ENCODE assay signal across 46 mouse cellular contexts in the genomic region with DNA sequence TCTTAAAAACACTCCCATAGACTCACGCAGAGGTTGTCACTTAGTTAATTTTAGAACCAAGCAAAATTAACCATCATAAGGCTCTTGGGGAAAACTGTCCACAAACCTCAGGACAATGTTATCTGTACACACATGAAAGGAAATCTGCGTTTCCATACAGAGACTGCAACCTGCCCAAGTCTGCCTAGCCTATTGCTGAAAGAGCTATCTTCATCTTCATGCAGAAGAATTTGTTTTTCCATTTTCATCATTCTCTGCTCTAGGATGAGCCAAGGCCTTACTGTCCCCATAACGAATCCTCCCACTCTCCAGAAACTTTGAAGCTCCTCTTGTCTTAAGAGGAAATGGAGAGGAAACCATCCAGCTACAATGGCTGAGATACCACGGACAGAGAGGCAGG. TPM values are rescaled to one million over a fixed set of nuclear protein-coding genes. Genes with fewer than 3 reads are reported as not detected.
"Had no signal": no experiment of that assay in that cellular context is flagged by ENCODE, and none has a peak within 500 bp of the region (broad histone marks: within the 10 kb centered on the region; RNA-seq: fewer than 3 reads in every experiment).

No protein-coding gene starts in this region.

- H3K4me1 ChIP-seq: limb, embryonic 13.5 days; limb, embryonic 15.5 days; liver, embryonic 12.5 days; liver, embryonic 13.5 days; liver, embryonic 15.5 days; lung, embryonic 15.5 days; midbrain, embryonic 13.5 days; midbrain, embryonic 15.5 days; neural tube, embryonic 13.5 days had no signal

- ATAC-seq: liver, embryonic 12.5 days; liver, postnatal 0 days; lung, postnatal 0 days; midbrain, embryonic 13.5 days; midbrain, embryonic 15.5 days; midbrain, embryonic 16.5 days had no signal

- H3K36me3 ChIP-seq: limb, embryonic 10.5 days; limb, embryonic 12.5 days; limb, embryonic 13.5 days; limb, embryonic 15.5 days; liver, embryonic 12.5 days; liver, embryonic 13.5 days; liver, embryonic 15.5 days; lung, embryonic 15.5 days; midbrain, embryonic 10.5 days; midbrain, embryonic 12.5 days; midbrain, embryonic 13.5 days; midbrain, embryonic 15.5 days; neural tube, embryonic 12.5 days; neural tube, embryonic 13.5 days had no signal

- H3K27me3 ChIP-seq: limb, embryonic 12.5 days; limb, embryonic 13.5 days; limb, embryonic 15.5 days; liver, embryonic 12.5 days; liver, embryonic 13.5 days; lung, embryonic 15.5 days; midbrain, embryonic 12.5 days; midbrain, embryonic 13.5 days; midbrain, embryonic 15.5 days; neural tube, embryonic 12.5 days; neural tube, embryonic 13.5 days had no signal

- DNase-seq: left cerebral cortex, postnatal 4 days; liver; liver, embryonic 13.5 days; liver, postnatal 0 days; lung, adult 18-20 months; lung, adult 2 months; lung, embryonic 14.5 days; lung, postnatal 10 days; lung, postnatal 14 days; lung, postnatal 36 days; lung, postnatal 4 days had no signal

- H3K9ac ChIP-seq: limb, embryonic 12.5 days; limb, embryonic 13.5 days; limb, embryonic 15.5 days; liver, embryonic 12.5 days; liver, embryonic 13.5 days; liver, embryonic 14.5 days; liver, embryonic 15.5 days; liver, postnatal 0 days; lung, embryonic 14.5 days; lung, embryonic 15.5 days; midbrain, embryonic 12.5 days; midbrain, embryonic 13.5 days; midbrain, embryonic 15.5 days; neural tube, embryonic 12.5 days; neural tube, embryonic 13.5 days had no signal

- H3K9me3 ChIP-seq: limb, embryonic 10.5 days; limb, embryonic 12.5 days; limb, embryonic 13.5 days; limb, embryonic 15.5 days; liver, embryonic 12.5 days; liver, embryonic 13.5 days; liver, embryonic 15.5 days; lung, embryonic 15.5 days; megakaryocyte, embryonic 14.5 days; midbrain, embryonic 10.5 days; midbrain, embryonic 12.5 days; midbrain, embryonic 13.5 days; midbrain, embryonic 15.5 days; neural tube, embryonic 12.5 days; neural tube, embryonic 13.5 days had no signal

- H3K4me2 ChIP-seq: limb, embryonic 12.5 days; limb, embryonic 13.5 days; limb, embryonic 15.5 days; liver, embryonic 11.5 days; liver, embryonic 12.5 days; liver, embryonic 13.5 days; liver, embryonic 15.5 days; lung, embryonic 14.5 days; lung, embryonic 15.5 days; midbrain, embryonic 12.5 days; midbrain, embryonic 13.5 days; midbrain, embryonic 15.5 days; neural tube, embryonic 12.5 days; neural tube, embryonic 13.5 days had no signal

- H3K27ac ChIP-seq: limb, embryonic 10.5 days; limb, embryonic 12.5 days; limb, embryonic 13.5 days; limb, embryonic 15.5 days; liver, embryonic 12.5 days; liver, embryonic 13.5 days; liver, embryonic 14.5 days; liver, embryonic 15.5 days; lung, embryonic 15.5 days; macrophage; midbrain, embryonic 10.5 days; midbrain, embryonic 12.5 days; midbrain, embryonic 13.5 days; midbrain, embryonic 15.5 days; neural tube, embryonic 12.5 days; neural tube, embryonic 13.5 days had no signal

- H3K4me3 ChIP-seq: limb, embryonic 10.5 days; limb, embryonic 12.5 days; limb, embryonic 13.5 days; limb, embryonic 15.5 days; liver, embryonic 12.5 days; liver, embryonic 13.5 days; liver, embryonic 15.5 days; lung, embryonic 15.5 days; megakaryocyte, embryonic 14.5 days; midbrain, embryonic 10.5 days; midbrain, embryonic 12.5 days; midbrain, embryonic 13.5 days; midbrain, embryonic 15.5 days; myocyte; neural tube, embryonic 12.5 days; neural tube, embryonic 13.5 days had no signal

RNA-seq across cellular contexts. Expression of gene Gm3646, which starts 19.8 kb away (rescaled TPM):
- total RNA-seq: left cerebral cortex, postnatal 10 days; left cerebral cortex, postnatal 14 days; left cerebral cortex, postnatal 25 days; left cerebral cortex, postnatal 36 days; left cerebral cortex, postnatal 4 days; liver, adult 2 months; megakaryocyte progenitor cell, adult 5-6 weeks; megakaryocyte, adult 5-6 weeks; megakaryocyte-erythroid progenitor cell, adult 5-6 weeks; midbrain, postnatal 0 days; monocyte, adult 5-6 weeks had no signal
- polyA plus RNA-seq: limb, embryonic 10.5 days; limb, embryonic 11.5 days; limb, embryonic 12.5 days; limb, embryonic 13.5 days; limb, embryonic 14.5 days; limb, embryonic 15.5 days; liver, adult 2 months; liver, embryonic 11.5 days; liver, embryonic 12.5 days; liver, embryonic 13.5 days; liver, embryonic 14.5 days; liver, embryonic 15.5 days; liver, embryonic 16.5 days; liver, postnatal 0 days; lung, adult 2 months; lung, embryonic 14.5 days; lung, embryonic 15.5 days; lung, embryonic 16.5 days; lung, postnatal 0 days; macrophage; midbrain, embryonic 10.5 days; midbrain, embryonic 12.5 days; midbrain, embryonic 13.5 days; midbrain, embryonic 15.5 days; midbrain, embryonic 16.5 days; midbrain, postnatal 0 days; neural tube, embryonic 11.5 days; neural tube, embryonic 12.5 days; neural tube, embryonic 13.5 days had no signal
